Mouse (Mus musculus): Measurements from ENCODE around the gene B4galt4. TPM values are rescaled to one million over a fixed set of nuclear protein-coding genes. Genes with fewer than 3 reads are reported as not detected.

B4galt4 gene
- total and polyA plus RNA-seq, 3 experiments: not detected

- no peak for TF ChIP-seq ETS1 (conservative IDR thresholded peaks at IDR 0.05; ENCODE audit: low read depth, low read length)
- TF ChIP-seq MXI1 (IDR thresholded peaks at IDR 0.05; ENCODE audit: low read depth, low read length): peak; percentile 68; the same call in 1 of the 2 replicates
- TF ChIP-seq ZC3H11A (IDR thresholded peaks at IDR 0.05; ENCODE audit: low read depth, low read length): peak; percentile 42
- no peak for TF ChIP-seq POLR2AphosphoS2 (IDR thresholded peaks at IDR 0.05; ENCODE audit: low read depth, low read length)
- TF ChIP-seq BHLHE40 (IDR thresholded peaks at IDR 0.05; ENCODE audit: low read depth, low read length): peak; percentile 59
- peak; percentile 90 for TF ChIP-seq SMC3 (IDR thresholded peaks at IDR 0.05; ENCODE audit: low read depth, low read length)
- no peak for TF ChIP-seq SIN3A (IDR thresholded peaks at IDR 0.05; ENCODE audit: low read length)
- TF ChIP-seq MYC (IDR thresholded peaks at IDR 0.05; ENCODE audit: low read depth, low read length): peak; percentile 96
- no peak for TF ChIP-seq ZKSCAN1 (IDR thresholded peaks at IDR 0.05; ENCODE audit: borderline replicate concordance, low read depth, low read length)
- TF ChIP-seq CHD2 (IDR thresholded peaks at IDR 0.05; ENCODE audit: low read length): no peak
- peak; percentile 46 to 100; a peak in 3 of 4 replicates for TF ChIP-seq CTCF (conservative IDR thresholded peaks at IDR 0.05 in 1 of 2, IDR thresholded peaks at IDR 0.05 in 1 of 2; ENCODE audit: low read depth in 2 of 2, low read length in 2 of 2)
- peak; percentile 92 for TF ChIP-seq RAD21 (IDR thresholded peaks at IDR 0.05; ENCODE audit: low read depth, low read length)
- TF ChIP-seq NELFE (IDR thresholded peaks at IDR 0.05; ENCODE audit: low read depth, low read length): peak; percentile 45; the same call in 1 of the 2 replicates
- peak; percentile 91 for TF ChIP-seq MAX (IDR thresholded peaks at IDR 0.05; ENCODE audit: low read length)
- TF ChIP-seq JUND (conservative IDR thresholded peaks at IDR 0.05; ENCODE audit: low read depth, low read length): peak; percentile 54
- TF ChIP-seq IRF4 (IDR thresholded peaks at IDR 0.05; ENCODE audit: low read depth, low read length): peak; percentile 10; the same call in 1 of the 2 replicates
- no peak for TF ChIP-seq USF1 (IDR thresholded peaks at IDR 0.05; ENCODE audit: low read depth, low read length)
- in situ Hi-C loops (cut with MboI; ENCODE audit: low pct_ligation_motif_present, low pct_unique_long_range_greater_than_20kb, low sequenced_read_pairs): loop anchor here (10.0 kb wide), 1 partner anchor 185 kb away; no protein-coding TSS in a partner anchor
- Histone ChIP-seq H3K4me3 (replicated peaks in 1 of 3; ENCODE audit: low read depth in 2 of 3, low read length in 2 of 3, poor library complexity in 1 of 3) (no peak overlapping the region), H3K9me3 (replicated peaks; ENCODE audit: low read length) (no peaks in the 10 kb centered on the region), H3K9ac (ENCODE audit: insufficient read depth, low read depth) (no peak overlapping the region), H3K79me2 (replicated peaks; ENCODE audit: control insufficient read depth, extremely low read depth, insufficient read depth, poor library complexity, severe bottlenecking) (no peaks in the 10 kb centered on the region), H3K4me2 (ENCODE audit: insufficient read depth, low read depth, poor library complexity, severe bottlenecking) (0 out of 2 replicates have a peak overlapping the region, but pooled peaks have one; percentile 4), H3K4me1 (ENCODE audit: control insufficient read depth in 1 of 2, insufficient read depth in 2 of 2) (no peaks in the 10 kb centered on the region), H3K27me3 (replicated peaks) (peaks cover 8% of the 10 kb centered on the region), H3K27ac (ENCODE audit: insufficient read depth, low read depth) (no peak overlapping the region), H3K36me3 (replicated peaks in 1 of 2; ENCODE audit: control insufficient read depth in 1 of 2, insufficient read depth in 1 of 2, low read length in 1 of 2) (no peaks in the 10 kb centered on the region)
- peak; percentile 46 for DNase-seq (ENCODE audit: extremely low read depth)
- dilution Hi-C loops (cut with MboI; ENCODE audit: extremely low pct_ligation_motif_present, extremely low pct_unique_long_range_greater_than_20kb, low sequenced_read_pairs): no loop called here
These were observed 12.3 kb upstream of the B4galt4 start for GRCm38 (mm10) chr16:38729610-38730288.

- no peaks in the 10 kb centered on the region for H3K9me3 ChIP-seq (replicated peaks; ENCODE audit: low read length)
- no peak overlapping the region for H3K9ac ChIP-seq (ENCODE audit: insufficient read depth, low read depth)
- no peaks in the 10 kb centered on the region for H3K79me2 ChIP-seq (replicated peaks; ENCODE audit: control insufficient read depth, extremely low read depth, insufficient read depth, poor library complexity, severe bottlenecking)
- in situ Hi-C loops (cut with MboI; ENCODE audit: low pct_ligation_motif_present, low pct_unique_long_range_greater_than_20kb, low sequenced_read_pairs): no loop called here
- TF ChIP-seq ZMIZ1 (IDR thresholded peaks at IDR 0.05; ENCODE audit: low read depth, low read length): no peak
- TF ChIP-seq CTCF (conservative IDR thresholded peaks at IDR 0.05 in 1 of 2, IDR thresholded peaks at IDR 0.05 in 1 of 2; ENCODE audit: low read depth in 2 of 2, low read length in 2 of 2): no peak
- TF ChIP-seq ELF1 (IDR thresholded peaks at IDR 0.05; ENCODE audit: low read depth, low read length): no peak
- dilution Hi-C loops (cut with MboI; ENCODE audit: extremely low pct_ligation_motif_present, extremely low pct_unique_long_range_greater_than_20kb, low sequenced_read_pairs): no loop called here
- no peak for DNase-seq (ENCODE audit: extremely low read depth)
- H3K27me3 ChIP-seq (replicated peaks): peaks cover 8% of the 10 kb centered on the region
- H3K4me1 ChIP-seq (ENCODE audit: control insufficient read depth in 1 of 2, insufficient read depth in 2 of 2): no peaks in the 10 kb centered on the region
- H3K4me2 ChIP-seq (ENCODE audit: insufficient read depth, low read depth, poor library complexity, severe bottlenecking): peak overlapping the region; percentile 26; the same call in 1 of the 2 replicates
- no peak overlapping the region for H3K27ac ChIP-seq (ENCODE audit: insufficient read depth, low read depth)
- no peak overlapping the region for H3K4me3 ChIP-seq (replicated peaks in 1 of 3; ENCODE audit: low read depth in 2 of 3, low read length in 2 of 3, poor library complexity in 1 of 3)
- no peaks in the 10 kb centered on the region for H3K36me3 ChIP-seq (replicated peaks in 1 of 2; ENCODE audit: control insufficient read depth in 1 of 2, insufficient read depth in 1 of 2, low read length in 1 of 2)
These were observed 11.1 kb upstream of the B4galt4 start for GRCm38 (mm10) chr16:38730921-38731320.

Measured in CH12.LX (cell line).